Mouse (Mus musculus) G1E (cell line): ENCODE results near the gene Ppif.

Experiments used
- CTCF ChIP-seq: IDR thresholded peaks from 2 replicates; pipeline ENCODE4 v1.5.1; 2012; ENCODE audit warnings: low read depth, low read length, inconsistent platforms, mixed read lengths
- GATA1 ChIP-seq: IDR thresholded peaks from 2 replicates; pipeline ENCODE4 v1.6.1; 2012; ENCODE audit warnings: borderline replicate concordance, low read length, inconsistent platforms, mixed read lengths
- GATA2 ChIP-seq: IDR thresholded peaks from 2 replicates; pipeline ENCODE4 v1.6.1; 2012; ENCODE audit warnings: low read depth, low read length, inconsistent platforms, borderline replicate concordance
- POLR2AphosphoS5 ChIP-seq: IDR thresholded peaks from 2 replicates; pipeline ENCODE4 v1.6.1; 2012; ENCODE audit warnings: low read depth, low read length, inconsistent platforms; ENCODE audit not compliant: insufficient replicate concordance
- TAL1 ChIP-seq: conservative IDR thresholded peaks from 2 replicates; pipeline ENCODE4 v1.6.1; 2012; ENCODE audit warnings: low read depth, low read length, inconsistent platforms, mixed read lengths

- no peak for TF ChIP-seq CTCF
- no peak for TF ChIP-seq GATA1
- TF ChIP-seq POLR2AphosphoS5: no peak
- no peak for TF ChIP-seq TAL1
- TF ChIP-seq GATA2: no peak
Measured at GRCm38 (mm10) chr14:25720962-25721707, 27.2 kb downstream of the Ppif start.
